Mouse (Mus musculus) embryonic facial prominence, embryonic 11.5 days (tissue): Measurements from ENCODE around the gene Spef1. TPM values are rescaled to one million over a fixed set of nuclear protein-coding genes. Genes with fewer than 3 reads are reported as not detected.

Source experiments
- ATAC-seq: fragments of 200-750 bp; cut with Nextera tagmentation; replicated peaks from 2 replicates; pipeline ENCODE4 v1.8.0; 2017; ENCODE audit warnings: low read depth; ENCODE audit not compliant: insufficient number of reproducible peaks, low FRiP score, low TSS enrichment
- DNase-seq: peaks from one replicate; pipeline ENCODE4 v3.0.0-alpha.2; 2015; ENCODE audit warnings: low spot score
- H3K27ac ChIP-seq: fragments of 300-500 bp; sonication (generic); replicated peaks from 2 replicates; pipeline ENCODE4 v1.5.1; 2014; ENCODE audit warnings: mild to moderate bottlenecking, low read depth, low read length, control low read depth
- H3K27me3 ChIP-seq: fragments of 300-500 bp; sonication (generic); 2 replicates; pipeline ENCODE4 v1.6.1; 2014; ENCODE audit warnings: mild to moderate bottlenecking, low read length, moderate library complexity, mixed read lengths; ENCODE audit not compliant: control insufficient read depth, insufficient read depth
- H3K36me3 ChIP-seq: fragments of 300-500 bp; sonication (generic); replicated peaks from 2 replicates; pipeline ENCODE4 v1.6.1; 2014; ENCODE audit warnings: low read depth, mild to moderate bottlenecking, low read length, moderate library complexity, mixed read lengths; ENCODE audit not compliant: control insufficient read depth, insufficient read depth
- H3K4me1 ChIP-seq: fragments of 300-500 bp; sonication (generic); 2 replicates; pipeline ENCODE4 v1.6.1; 2014; ENCODE audit warnings: low read length, mixed read lengths; ENCODE audit not compliant: control insufficient read depth, insufficient read depth
- H3K4me2 ChIP-seq: fragments of 300-500 bp; sonication (generic); 2 replicates; pipeline ENCODE4 v1.6.1; 2014; ENCODE audit warnings: low read depth, mild to moderate bottlenecking, control low read depth, low read length, moderate library complexity
- H3K4me3 ChIP-seq: fragments of 300-500 bp; sonication (generic); 2 replicates; pipeline ENCODE4 v1.5.1; 2014; ENCODE audit warnings: low read depth, low read length, control low read depth
- H3K9ac ChIP-seq: fragments of 300-500 bp; sonication (generic); replicated peaks from 2 replicates; pipeline ENCODE4 v1.6.1; 2014; ENCODE audit warnings: mild to moderate bottlenecking, control low read depth, low read length
- H3K9me3 ChIP-seq: fragments of 300-500 bp; sonication (generic); replicated peaks from 2 replicates; pipeline ENCODE4 v1.6.1; 2016; ENCODE audit warnings: mild to moderate bottlenecking, low read length, inconsistent platforms, mixed read lengths; ENCODE audit not compliant: control insufficient read depth
- WGBS: fragments of 180-500 bp; shearing (Covaris S2); extraction: QIAGEN DNeasy Blood & Tissue Kit; methylation state at CpG from one replicate; pipeline ENCODE4 v1.1.7; 2014; 5-methylcytosine and 5-hydroxymethylcytosine counted together
- polyA plus RNA-seq: library from polyadenylated mRNA; unstranded; fragments of >200 nt; fragmentation: Nextera tagmentation; extraction: Ambion mirVana; gene quantifications from 2 replicates; pipeline ENCODE4 v1.2.1, GENCODE M21; 2014

Spef1 gene
- polyA plus RNA-seq, 1 experiment from 2014 or later: 3.4 TPM

- ATAC-seq: no peak
- Histone ChIP-seq H3K4me3 (no peak overlapping the region), H3K36me3 (peaks cover 8% of the 10 kb centered on the region), H3K9ac (no peak overlapping the region), H3K9me3 (no peaks in the 10 kb centered on the region), H3K27me3 (no peaks in the 10 kb centered on the region), H3K4me1 (no peaks in the 10 kb centered on the region), H3K27ac (no peak overlapping the region), H3K4me2 (no peak overlapping the region)
- no peak for DNase-seq
- WGBS: 96% methylated on average over 8 of the region's 8 CpGs
Measured at GRCm38 (mm10) chr2:131141336-131141986, 45.6 kb downstream of the Spef1 start.

DNA sequence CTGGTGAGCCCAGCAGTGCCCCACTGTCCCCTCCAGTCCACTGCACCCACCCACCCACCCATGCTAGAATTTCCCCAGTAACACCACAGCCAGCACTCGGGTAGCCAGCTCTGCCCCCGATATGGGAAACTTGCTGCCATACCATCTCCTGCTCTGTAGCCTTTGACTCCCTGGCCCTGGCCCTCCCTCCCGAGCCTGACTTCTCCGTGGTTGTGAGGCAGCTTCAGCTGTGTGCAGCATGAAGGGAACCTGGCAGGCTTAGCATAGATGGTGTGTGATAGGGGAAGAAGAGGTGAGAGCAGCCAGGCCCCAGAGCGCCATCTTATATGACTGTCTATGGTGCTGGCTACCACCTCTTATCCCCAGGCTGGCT, 46.6 kb downstream of the Spef1 start:
- no peak for ATAC-seq
- no peak overlapping the region for H3K27ac ChIP-seq
- H3K9me3 ChIP-seq: no peaks in the 10 kb centered on the region
- no peaks in the 10 kb centered on the region for H3K4me1 ChIP-seq
- no peak overlapping the region for H3K4me3 ChIP-seq
- H3K36me3 ChIP-seq: peaks cover 8% of the 10 kb centered on the region
- H3K9ac ChIP-seq: no peak overlapping the region
- WGBS: 80% methylated on average over 5 of the region's 5 CpGs
- no peak overlapping the region for H3K4me2 ChIP-seq
- no peaks in the 10 kb centered on the region for H3K27me3 ChIP-seq
- no peak for DNase-seq

DNA sequence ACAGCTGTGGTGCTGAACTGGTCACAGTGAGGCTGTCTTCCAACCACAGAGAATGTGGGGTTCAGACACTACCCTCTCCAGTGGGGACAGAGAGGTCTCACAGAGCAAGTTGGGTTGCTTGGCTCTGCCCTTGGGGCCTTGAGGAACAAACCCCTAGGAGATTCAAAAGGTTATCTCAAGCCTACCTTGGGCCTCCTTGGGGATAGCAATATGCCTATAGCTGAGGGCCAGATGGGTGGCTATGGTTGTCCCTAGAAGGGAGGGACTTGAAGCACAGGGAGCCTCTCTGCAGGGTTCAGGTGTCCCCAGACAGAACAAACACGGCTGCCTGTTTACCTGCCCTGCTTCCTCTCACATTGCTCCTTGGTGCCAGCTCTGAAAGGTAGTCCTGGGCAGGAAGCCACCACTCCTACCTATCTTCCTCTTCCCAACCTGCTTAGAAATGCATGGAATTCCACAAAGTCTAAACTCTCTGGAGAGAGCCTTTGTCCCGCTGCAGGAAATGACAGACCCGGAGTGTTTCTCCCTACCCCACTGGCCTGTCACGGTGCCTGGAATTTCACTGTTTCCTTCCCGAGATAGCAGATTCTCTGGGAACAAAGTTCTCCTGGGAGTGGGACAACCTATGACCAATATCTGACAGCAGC, 47.1 kb downstream of the Spef1 start:
- H3K4me2 ChIP-seq: no peak overlapping the region
- no peaks in the 10 kb centered on the region for H3K4me1 ChIP-seq
- no peaks in the 10 kb centered on the region for H3K9me3 ChIP-seq
- H3K4me3 ChIP-seq: no peak overlapping the region
- 43% methylated on average over 5 of the region's 5 CpGs for WGBS
- no peak overlapping the region for H3K9ac ChIP-seq
- H3K36me3 ChIP-seq: peaks cover 8% of the 10 kb centered on the region
- H3K27me3 ChIP-seq: no peaks in the 10 kb centered on the region
- ATAC-seq (no peak), DNase-seq (no peak)
- H3K27ac ChIP-seq: no peak overlapping the region

GRCm38 (mm10) chr2:131139287-131139686, 47.8 kb downstream of the Spef1 start:
- H3K4me3 ChIP-seq: no peak overlapping the region
- no peak overlapping the region for H3K4me2 ChIP-seq
- ATAC-seq (no peak), DNase-seq (no peak)
- no peaks in the 10 kb centered on the region for H3K9me3 ChIP-seq
- no peaks in the 10 kb centered on the region for H3K27me3 ChIP-seq
- no peaks in the 10 kb centered on the region for H3K4me1 ChIP-seq
- peaks cover 4% of the 10 kb centered on the region for H3K36me3 ChIP-seq
- no peak overlapping the region for H3K9ac ChIP-seq
- 88% methylated on average over 5 of the region's 5 CpGs for WGBS
- H3K27ac ChIP-seq: no peak overlapping the region

DNA sequence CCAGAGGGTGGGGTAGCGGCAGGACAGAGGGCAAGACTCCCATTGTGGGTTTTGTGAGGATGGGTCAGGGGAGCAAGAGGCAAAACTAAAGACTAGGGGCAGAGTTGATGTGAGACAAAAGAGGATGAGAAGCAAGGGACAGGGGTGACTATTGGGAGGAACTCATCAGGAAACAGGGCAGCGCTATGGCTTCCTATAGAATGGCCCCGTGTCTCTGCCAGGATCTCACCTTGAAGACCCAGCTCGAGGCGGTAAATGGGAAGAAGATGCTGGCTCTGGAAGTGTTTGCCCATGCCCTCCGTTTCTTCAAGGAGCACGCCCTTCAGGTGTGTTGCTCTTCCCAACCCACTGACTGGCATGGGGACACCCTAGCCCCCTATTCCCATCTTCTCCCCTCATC, 48.3 kb downstream of the Spef1 start:
- H3K4me3 ChIP-seq: no peak overlapping the region
- no peaks in the 10 kb centered on the region for H3K27me3 ChIP-seq
- H3K4me2 ChIP-seq: no peak overlapping the region
- no peaks in the 10 kb centered on the region for H3K9me3 ChIP-seq
- DNase-seq (no peak), ATAC-seq (no peak)
- H3K9ac ChIP-seq: no peak overlapping the region
- H3K4me1 ChIP-seq: no peaks in the 10 kb centered on the region
- H3K36me3 ChIP-seq: peaks cover 3% of the 10 kb centered on the region
- H3K27ac ChIP-seq: no peak overlapping the region
- 92% methylated on average over 7 of the region's 7 CpGs for WGBS

DNA sequence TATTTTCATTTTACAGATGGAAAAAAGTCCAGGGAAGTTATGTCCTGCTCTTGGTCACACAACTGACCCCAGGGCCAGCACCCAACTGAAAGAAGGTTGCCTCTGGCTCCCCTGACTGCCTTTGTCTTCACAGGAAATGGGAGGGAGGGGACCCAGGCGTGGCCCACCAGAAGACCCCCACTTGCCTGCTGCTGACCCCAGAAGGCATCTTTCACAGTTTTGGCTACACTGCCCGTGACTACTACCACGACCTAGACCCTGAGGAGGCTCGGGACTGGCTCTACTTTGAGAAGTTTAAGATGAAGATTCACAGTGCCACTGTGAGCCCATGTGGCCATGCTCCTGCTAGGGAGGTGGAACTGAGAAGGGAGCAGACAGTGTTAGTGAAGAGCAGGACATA, 48.8 kb downstream of the Spef1 start:
- Histone ChIP-seq H3K27ac (no peak overlapping the region), H3K9ac (no peak overlapping the region), H3K4me1 (no peaks in the 10 kb centered on the region), H3K27me3 (no peaks in the 10 kb centered on the region), H3K9me3 (no peaks in the 10 kb centered on the region), H3K4me2 (no peak overlapping the region), H3K36me3 (peaks cover 3% of the 10 kb centered on the region), H3K4me3 (no peak overlapping the region)
- 76% methylated on average over 4 of the region's 4 CpGs for WGBS
- DNase-seq: no peak
- no peak for ATAC-seq

GRCm38 (mm10) chr2:131135521-131136139, 51.5 kb downstream of the Spef1 start:
- no peak overlapping the region for H3K9ac ChIP-seq
- 67% methylated on average over 11 of the region's 11 CpGs for WGBS
- H3K27ac ChIP-seq: no peak overlapping the region
- H3K4me3 ChIP-seq: no peak overlapping the region
- ATAC-seq (no peak), DNase-seq (no peak)
- H3K27me3 ChIP-seq: no peaks in the 10 kb centered on the region
- peaks cover 3% of the 10 kb centered on the region for H3K36me3 ChIP-seq
- H3K4me1 ChIP-seq: no peaks in the 10 kb centered on the region
- no peaks in the 10 kb centered on the region for H3K9me3 ChIP-seq
- H3K4me2 ChIP-seq: no peak overlapping the region

DNA sequence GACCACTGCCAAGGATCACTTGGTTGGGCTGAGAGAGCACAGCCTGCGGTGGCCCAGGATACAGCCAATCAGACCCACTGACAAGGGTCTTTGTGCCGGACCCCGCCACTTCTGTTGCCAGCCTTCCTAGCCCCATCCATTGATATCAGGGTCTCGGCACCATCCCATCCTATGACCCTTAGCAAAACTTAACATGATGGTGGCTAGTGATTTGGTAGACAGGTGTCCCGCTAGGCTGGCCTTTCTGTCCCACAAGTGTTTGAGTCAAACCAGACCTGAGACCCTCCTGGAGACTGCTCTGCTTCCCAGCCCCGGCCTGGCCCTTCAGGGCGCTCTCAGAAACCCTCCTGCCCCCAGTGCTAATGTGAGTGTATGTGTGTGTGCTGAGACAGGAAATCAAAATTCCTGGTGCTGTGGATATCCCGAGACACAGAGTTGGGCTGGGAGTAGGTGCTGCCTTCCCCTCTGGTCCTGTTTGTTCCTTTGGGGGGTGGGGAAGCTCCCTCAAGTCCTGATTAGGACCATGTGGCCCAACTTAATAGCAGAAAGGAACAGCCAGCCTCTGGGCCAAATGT, 52.2 kb downstream of the Spef1 start:
- Histone ChIP-seq H3K4me1 (no peaks in the 10 kb centered on the region), H3K36me3 (peaks cover 3% of the 10 kb centered on the region), H3K9me3 (no peaks in the 10 kb centered on the region), H3K27me3 (no peaks in the 10 kb centered on the region), H3K4me3 (no peak overlapping the region), H3K4me2 (no peak overlapping the region), H3K9ac (no peak overlapping the region), H3K27ac (no peak overlapping the region)
- no peak for DNase-seq
- 76% methylated on average over 8 of the region's 8 CpGs for WGBS
- no peak for ATAC-seq
